ENCODE assay signal across 1 mouse cellular context in genomic region chr12:101011017-101011416, GRCm38 (mm10).
A peak's percentile ranks its signal among the peaks of the same experiment; 100 is the strongest.
TF ChIP-seq lines count a peak whose summit lies in the region.

No protein-coding gene starts in this region.

TF ChIP-seq in CH12.LX, 34 proteins besides CTCF, POLR2A, EP300 and RAD21 (continued from another document):
- TF ChIP-seq E2F4 (IDR thresholded peaks at IDR 0.05; ENCODE audit: insufficient replicate concordance, low read depth, low read length) (no peak), RCOR1 (conservative IDR thresholded peaks at IDR 0.05; ENCODE audit: low read depth, low read length) (0 out of 2 replicates have a peak, but pooled peaks have one; percentile 38), MAZ (IDR thresholded peaks at IDR 0.05; ENCODE audit: low read depth, low read length) (peak; percentile 84), ZC3H11A (IDR thresholded peaks at IDR 0.05; ENCODE audit: low read depth, low read length) (no peak), ELF1 (IDR thresholded peaks at IDR 0.05; ENCODE audit: low read depth, low read length) (no peak; the same call in 1 of the 2 replicates), ZNF384 (IDR thresholded peaks at IDR 0.05; ENCODE audit: low read depth, low read length) (peak; percentile 98)
